Mouse (Mus musculus) embryo, embryonic 11 days (tissue): ENCODE results near the gene Mical1.
A peak's percentile ranks its signal among the peaks of the same experiment; 100 is the strongest.

Experiments
- DNase-seq: peaks from one replicate; pipeline ENCODE4 v3.0.0-alpha.2; 2015

Gene Mical1

DNA sequence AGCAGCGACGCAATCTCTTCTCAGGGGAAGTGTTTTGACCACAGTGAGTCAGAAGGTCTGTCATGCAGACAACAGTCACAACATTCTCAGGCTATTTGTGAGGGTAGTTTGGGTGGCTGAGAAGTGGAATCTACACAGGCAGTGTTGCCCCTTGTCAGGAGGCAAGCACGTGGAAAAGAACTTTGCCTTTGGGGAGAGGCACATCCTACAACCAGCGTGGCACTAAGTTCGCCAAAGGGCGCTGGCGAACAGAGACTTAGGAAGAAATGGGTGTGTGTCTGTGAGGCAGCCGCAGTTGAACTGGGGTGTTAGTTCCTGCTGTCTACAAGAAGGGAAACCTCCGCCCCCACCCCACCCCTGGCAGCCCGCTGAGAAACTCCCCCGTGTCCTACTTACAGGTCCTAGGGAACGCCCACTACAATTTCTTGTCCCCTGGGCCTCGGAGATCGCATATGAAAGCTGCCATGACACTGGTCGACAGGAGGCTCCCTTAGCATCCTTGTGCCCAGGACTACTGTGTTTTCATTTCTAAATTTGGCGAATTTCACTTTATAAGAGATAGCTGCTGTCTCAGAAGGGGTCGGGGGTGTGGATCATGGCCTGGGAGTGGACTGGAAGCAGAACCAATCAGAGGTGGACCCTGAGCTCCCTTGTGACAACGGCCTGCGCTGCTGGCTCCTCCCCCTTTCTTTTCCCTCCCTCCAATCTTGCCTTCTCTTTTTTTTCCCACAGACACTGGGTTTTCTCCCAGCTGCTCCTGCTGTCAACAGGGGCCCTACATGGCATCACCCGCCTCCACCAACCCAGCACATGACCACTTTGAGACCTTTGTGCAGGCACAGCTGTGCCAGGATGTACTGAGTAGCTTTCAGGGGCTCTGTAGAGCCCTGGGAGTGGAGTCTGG lies 1.4 kb downstream of the Mical1 start:
- peak; percentile 78 for DNase-seq

DNA sequence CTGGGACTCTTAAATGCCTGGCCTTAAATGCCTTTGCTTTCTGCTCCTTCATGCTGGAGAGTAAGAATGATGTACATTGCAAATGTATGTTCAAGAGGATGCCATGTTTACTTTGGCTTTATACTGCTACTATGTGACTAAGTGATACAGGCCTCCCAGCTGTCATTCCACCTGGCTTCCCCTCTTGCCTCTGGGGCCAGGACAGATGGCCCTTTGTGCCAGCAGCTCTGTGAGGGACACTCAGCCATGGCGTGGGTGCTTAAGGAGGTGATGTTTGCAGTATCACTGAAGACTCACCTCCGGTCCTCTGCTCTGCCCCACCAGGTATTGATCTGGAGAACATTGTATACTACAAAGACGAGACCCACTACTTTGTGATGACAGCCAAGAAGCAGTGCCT lies 3.8 kb downstream of the Mical1 start:
- no peak for DNase-seq

DNA sequence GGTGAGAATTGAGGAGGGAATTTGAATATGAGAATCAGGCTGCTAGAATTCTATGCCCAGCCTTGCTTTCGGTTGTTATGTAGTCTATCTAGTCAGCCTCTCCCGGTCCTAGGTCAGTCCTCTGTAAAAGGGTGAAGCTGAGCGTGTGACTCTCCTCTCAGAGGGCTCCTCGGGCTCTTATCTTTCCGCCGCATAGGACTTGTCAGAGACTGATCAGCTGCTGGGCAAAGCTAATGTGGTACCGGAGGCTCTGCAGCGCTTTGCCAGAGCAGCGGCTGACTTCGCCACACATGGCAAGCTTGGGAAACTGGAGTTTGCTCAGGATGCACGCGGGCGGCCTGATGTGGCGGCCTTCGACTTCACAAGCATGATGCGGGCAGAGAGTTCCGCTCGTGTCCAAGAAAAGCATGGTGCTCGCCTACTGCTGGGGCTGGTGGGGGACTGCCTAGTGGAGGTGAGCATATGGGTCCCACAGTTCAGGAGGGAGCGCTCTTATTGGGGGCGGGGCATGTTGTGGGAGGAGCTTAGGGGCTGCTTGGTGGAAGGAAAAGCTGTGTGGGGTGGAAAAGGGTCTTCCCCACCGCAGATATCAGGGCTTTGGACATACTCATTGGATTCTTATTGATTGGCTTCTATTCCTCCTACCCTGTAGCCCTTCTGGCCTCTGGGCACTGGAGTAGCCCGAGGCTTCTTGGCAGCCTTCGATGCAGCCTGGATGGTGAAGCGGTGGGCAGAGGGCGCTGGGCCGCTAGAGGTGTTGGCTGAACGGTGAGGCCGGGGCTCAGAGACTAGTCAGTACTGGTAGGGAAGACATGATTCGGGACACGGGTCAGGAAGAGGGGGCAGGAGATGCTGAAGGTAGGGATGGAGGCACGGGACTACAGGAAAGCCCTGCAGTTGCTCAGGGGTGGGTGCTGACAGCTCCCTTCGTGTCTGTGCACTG lies 5.1 kb downstream of the Mical1 start:
- no peak for DNase-seq

DNA sequence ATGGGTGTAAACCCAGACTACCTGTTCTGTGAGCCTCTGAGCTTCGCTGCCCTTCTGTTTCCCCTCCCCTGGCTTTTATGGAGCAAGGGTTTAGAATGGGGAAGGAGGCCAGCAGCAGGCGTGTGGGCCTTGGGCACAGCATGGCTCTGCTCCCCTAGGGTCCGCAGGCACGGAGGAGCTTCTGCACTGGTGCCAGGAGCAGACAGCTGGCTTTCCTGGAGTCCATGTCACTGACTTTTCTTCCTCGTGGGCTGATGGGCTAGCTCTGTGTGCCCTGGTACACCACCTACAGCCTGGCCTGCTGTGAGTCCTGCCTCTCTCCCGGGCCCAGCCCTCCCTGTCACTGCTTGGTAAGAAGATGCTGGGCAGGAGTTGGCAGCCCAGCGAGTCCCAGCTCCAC lies 6.3 kb downstream of the Mical1 start:
- no peak for DNase-seq

GRCm38 (mm10) chr10:41485778-41486177 lies 9.7 kb downstream of the Mical1 start:
- no peak for DNase-seq

GRCm38 (mm10) chr10:41486506-41487170 lies 10.5 kb downstream of the Mical1 start:
- DNase-seq, result no peak

- DNase-seq, result no peak
Measured at GRCm38 (mm10) chr10:41488877-41489276, 12.8 kb downstream of the Mical1 start.

GRCm38 (mm10) chr10:41489294-41489693 lies 13.2 kb downstream of the Mical1 start:
- no peak for DNase-seq

GRCm38 (mm10) chr10:41489708-41490517 lies 13.8 kb downstream of the Mical1 start, which contains the start of the genes Smpd2 and Ppil6:
Gene Smpd2 (minus strand): TSS chr10:41490369.
Gene Ppil6 (plus strand): TSS chr10:41490439.
- peak; percentile 97 for DNase-seq

DNA sequence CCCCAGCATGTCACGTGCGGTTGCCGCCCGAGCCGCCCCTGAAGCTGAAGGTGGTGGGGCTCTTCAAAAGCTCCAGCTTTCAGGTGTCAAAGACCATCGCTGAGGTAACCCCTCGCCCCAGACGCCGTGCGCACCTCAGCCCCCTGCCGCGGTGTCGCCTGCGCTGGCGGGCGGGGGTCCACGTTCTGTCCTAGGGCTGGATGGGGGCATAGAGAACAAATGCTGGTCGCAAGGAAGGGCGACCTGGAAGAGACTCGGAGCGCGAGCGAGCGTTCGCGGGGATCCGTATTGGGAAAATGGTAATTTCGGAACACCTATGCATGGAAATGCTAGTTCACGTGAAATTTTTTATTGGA lies 14.4 kb downstream of the Mical1 start:
- DNase-seq, result no peak

DNA sequence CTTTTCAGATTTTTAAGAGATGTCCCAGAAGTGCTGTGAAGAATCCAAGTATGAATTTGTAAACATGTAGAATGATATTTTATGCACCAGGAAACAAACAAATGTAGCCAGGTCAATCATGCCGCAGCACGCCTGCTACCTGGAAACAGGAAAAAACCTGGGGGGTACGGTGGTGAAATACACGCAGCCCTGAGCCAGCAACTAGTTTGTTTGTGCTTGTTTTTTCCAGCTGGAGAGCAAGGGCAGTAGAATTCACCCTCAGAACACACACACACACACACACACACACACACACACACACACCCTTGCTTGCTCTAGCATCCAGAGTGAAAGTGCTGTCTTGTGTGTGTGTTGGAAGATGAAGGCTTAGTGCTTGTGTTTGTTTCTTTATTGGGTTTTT lies 15.0 kb downstream of the Mical1 start:
- DNase-seq, result no peak

- no peak for DNase-seq
Measured at GRCm38 (mm10) chr10:41500941-41501340, 24.8 kb downstream of the Mical1 start.

DNA sequence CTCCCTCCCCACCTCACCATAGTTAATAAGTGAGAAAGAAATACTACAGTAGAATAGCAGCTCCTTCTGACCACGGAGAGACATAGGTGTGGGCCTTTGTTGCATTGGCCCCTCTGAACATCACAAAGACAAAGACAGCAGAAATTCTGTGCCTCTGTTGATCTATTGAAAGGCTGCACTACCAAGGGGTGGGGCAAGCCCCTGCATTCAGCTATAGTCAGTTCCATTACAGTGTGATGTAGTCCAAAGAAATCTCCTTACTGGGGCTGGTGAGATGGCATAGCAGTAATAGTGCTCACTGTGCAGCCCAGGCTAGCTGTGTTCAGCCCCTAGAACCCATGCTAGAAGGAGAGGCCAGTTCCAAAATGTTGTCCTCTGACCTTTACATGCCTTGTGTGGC lies 28.9 kb downstream of the Mical1 start:
- no peak for DNase-seq

GRCm38 (mm10) chr10:41505446-41505845 lies 29.3 kb downstream of the Mical1 start:
- peak; percentile 88 for DNase-seq

DNA sequence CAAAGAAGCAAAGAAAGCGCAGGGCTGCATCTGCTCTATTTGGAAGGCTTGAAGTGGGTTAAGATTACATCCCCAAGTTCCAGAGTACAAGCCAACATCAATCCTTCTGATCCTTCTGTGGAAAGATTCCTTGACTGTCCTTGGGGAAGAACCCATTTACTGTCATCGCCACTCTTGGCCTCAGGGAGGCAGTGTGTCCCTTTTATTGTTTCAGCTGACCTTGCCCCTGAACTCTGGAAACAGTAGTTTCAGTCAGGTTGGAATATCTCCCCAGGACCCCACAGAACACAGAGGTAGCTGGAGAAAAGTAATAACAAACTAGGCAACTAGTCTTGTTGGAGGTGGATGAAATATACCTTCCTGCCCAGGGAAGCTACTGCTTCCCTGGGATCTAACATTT lies 33.0 kb downstream of the Mical1 start:
- DNase-seq, result peak; percentile 40

DNA sequence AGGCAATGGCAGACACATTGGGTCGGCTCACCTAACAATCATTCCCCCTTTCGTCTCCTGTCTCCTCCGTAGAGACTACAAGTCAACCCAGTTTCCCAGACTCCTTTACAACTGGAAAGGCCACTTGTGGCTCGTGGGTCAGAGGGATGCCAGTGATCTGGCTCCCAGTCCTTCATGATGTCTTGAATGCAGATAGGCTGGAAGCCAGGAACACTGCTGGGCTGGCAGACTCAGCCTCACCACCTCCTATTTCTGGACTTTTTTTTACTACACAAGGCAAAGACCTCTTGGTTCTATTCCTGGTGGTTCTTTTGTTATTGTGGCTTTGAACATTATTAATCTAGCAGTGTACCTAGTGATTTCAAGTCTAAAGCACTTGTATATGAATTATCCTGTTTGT lies 38.2 kb downstream of the Mical1 start:
- no peak for DNase-seq

- DNase-seq, result no peak
Measured at GRCm38 (mm10) chr10:41514921-41515320, 38.8 kb downstream of the Mical1 start.

- DNase-seq, result peak; percentile 85
Measured at GRCm38 (mm10) chr10:41518508-41518980, 42.4 kb downstream of the Mical1 start.

DNA sequence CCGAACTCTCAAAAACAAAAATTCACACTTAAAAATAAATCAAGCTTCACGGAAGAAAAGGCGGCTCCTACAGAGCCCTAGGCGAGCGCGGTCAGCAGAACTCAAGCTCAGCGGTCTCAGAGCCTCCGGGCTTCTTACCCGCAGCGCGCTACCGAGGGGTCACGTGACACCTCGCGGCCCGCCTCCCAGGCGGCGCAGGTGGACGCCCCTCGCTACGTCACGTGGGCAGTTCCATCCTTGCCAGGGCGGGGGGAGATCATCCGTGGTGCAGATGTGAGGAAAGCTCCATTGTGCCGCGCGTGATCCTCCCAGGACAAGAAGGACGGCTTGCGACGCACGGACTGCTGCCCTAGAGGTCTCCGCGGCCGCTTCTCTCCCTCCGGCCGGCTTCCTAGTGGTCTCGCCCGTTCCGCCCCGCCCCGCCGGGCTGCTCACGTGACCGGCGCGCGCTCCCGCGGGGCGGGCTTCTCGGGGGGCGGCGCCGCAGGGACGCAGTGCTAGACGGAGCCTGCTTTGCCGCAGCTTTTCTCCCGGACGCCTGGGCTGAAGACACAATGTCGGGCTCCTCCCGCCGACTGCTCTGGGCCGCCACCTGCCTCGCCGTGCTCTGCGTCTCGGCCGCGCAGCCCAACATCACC lies 43.0 kb downstream of the Mical1 start, which contains the start of gene Cd164:
Cd164 (plus strand) TSS at position 434 of the 638 bp plus-strand sequence.
- peak; percentile 97 for DNase-seq

DNA sequence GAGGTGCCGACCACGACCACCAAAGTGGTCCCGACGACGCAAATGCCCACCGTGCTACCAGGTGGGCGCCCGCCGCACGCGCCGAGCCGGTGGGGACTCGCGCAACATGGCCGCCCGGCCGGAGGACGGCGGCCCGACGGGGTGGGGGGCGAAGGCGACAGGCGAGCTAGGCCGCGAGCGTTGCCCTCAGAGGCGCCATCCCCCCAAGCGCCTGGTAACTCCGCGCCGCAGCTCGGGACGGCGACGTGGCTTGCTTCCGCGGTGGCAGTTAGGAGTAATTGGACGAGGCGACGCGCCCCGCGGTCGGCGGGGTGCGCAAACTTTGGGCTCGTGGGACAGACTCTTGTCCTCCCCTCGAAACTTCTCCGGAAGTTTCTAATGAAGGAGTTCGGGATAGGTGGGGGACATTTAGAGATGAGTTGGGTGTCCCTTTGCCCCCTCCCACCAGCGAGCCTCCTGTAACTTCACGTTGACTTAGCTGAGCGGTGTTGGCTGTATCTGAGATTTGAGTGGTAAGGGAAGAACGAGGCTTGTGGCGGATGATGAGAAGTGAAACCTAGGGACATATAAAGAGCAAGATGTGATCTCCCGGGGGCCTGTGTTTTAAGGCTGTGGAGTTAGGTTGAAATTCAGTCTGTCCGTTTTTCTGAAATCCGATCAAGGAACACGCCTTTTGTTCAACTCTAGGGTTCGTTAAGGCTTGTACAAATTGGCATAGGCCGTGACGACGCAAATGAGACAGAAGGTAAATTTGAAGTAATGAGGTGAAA lies 43.7 kb downstream of the Mical1 start:
- peak; percentile 75 for DNase-seq

DNA sequence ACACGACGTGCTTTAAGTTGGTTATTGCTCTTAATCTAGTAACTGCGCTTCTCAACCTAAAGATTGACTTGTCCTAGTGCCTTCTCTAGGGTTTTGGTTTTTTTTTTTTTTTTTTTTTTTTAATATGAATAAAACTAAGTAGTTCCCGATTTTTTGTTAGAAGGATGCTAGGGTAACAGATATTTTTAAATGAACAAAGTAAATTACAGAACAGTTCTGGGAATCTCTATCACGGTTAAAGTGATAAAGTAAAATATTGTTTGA lies 44.2 kb downstream of the Mical1 start:
- DNase-seq, result no peak
